Mouse (Mus musculus) lung, embryonic 14.5 days (tissue): Measurements from ENCODE around the gene Fhl3. TPM values are rescaled to one million over a fixed set of nuclear protein-coding genes. Genes with fewer than 3 reads are reported as not detected.
A peak's percentile ranks its signal among the peaks of the same experiment; 100 is the strongest.

Experiments
- ATAC-seq: fragments of 200-750 bp; cut with Nextera tagmentation; 2 replicates; pipeline ENCODE4 v1.8.0; 2017; ENCODE audit warnings: mild to moderate bottlenecking, moderate TSS enrichment, moderate library complexity; ENCODE audit not compliant: insufficient read depth
- DNase-seq: peaks from one replicate; pipeline ENCODE4 v3.0.0-alpha.2; 2015
- H3K27ac ChIP-seq: fragments of 300-500 bp; sonication (generic); 2 replicates; pipeline ENCODE4 v1.5.1; 2014; ENCODE audit warnings: low read depth, mild to moderate bottlenecking, moderate library complexity
- H3K27me3 ChIP-seq: fragments of 300-500 bp; sonication (generic); 2 replicates; pipeline ENCODE4 v1.6.1; 2014; ENCODE audit warnings: low read length, control low read depth; ENCODE audit not compliant: insufficient read depth
- H3K36me3 ChIP-seq: fragments of 300-500 bp; sonication (generic); 2 replicates; pipeline ENCODE4 v1.6.1; 2014; ENCODE audit warnings: control low read depth; ENCODE audit not compliant: insufficient read depth
- H3K4me1 ChIP-seq: fragments of 300-500 bp; sonication (generic); 2 replicates; pipeline ENCODE4 v1.6.1; 2014; ENCODE audit warnings: antibody characterized with exemption, control low read depth; ENCODE audit not compliant: insufficient read depth
- H3K4me2 ChIP-seq: fragments of 300-500 bp; sonication (generic); 2 replicates; pipeline ENCODE4 v1.6.1; 2014; ENCODE audit warnings: mild to moderate bottlenecking
- H3K4me3 ChIP-seq: fragments of 300-500 bp; sonication (generic); 2 replicates; pipeline ENCODE4 v1.5.1; 2014; ENCODE audit warnings: low read depth, low read length
- H3K9ac ChIP-seq: fragments of 300-500 bp; sonication (generic); 2 replicates; pipeline ENCODE4 v1.6.1; 2014
- H3K9me3 ChIP-seq: fragments of 300-500 bp; sonication (generic); 2 replicates; pipeline ENCODE4 v1.6.1; 2016; ENCODE audit warnings: low read depth, low read length, control low read depth
- CTCF ChIP-seq: IDR thresholded peaks from 2 replicates; pipeline ENCODE4 v1.5.1; 2016; ENCODE audit warnings: antibody characterized with exemption, low read depth
- WGBS: fragments of 180-500 bp; shearing (Covaris S2); extraction: QIAGEN DNeasy Blood & Tissue Kit; methylation state at CpG from one replicate; pipeline ENCODE4 v1.1.7; 2014; 5-methylcytosine and 5-hydroxymethylcytosine counted together
- polyA plus RNA-seq: library from polyadenylated mRNA; unstranded; fragments of >200 nt; fragmentation: Nextera tagmentation; extraction: Ambion mirVana; gene quantifications from 2 replicates; pipeline ENCODE4 v1.2.1, GENCODE M21; 2014

Fhl3 gene
- polyA plus RNA-seq, 1 experiment from 2014 or later: 13.1 TPM

DNA sequence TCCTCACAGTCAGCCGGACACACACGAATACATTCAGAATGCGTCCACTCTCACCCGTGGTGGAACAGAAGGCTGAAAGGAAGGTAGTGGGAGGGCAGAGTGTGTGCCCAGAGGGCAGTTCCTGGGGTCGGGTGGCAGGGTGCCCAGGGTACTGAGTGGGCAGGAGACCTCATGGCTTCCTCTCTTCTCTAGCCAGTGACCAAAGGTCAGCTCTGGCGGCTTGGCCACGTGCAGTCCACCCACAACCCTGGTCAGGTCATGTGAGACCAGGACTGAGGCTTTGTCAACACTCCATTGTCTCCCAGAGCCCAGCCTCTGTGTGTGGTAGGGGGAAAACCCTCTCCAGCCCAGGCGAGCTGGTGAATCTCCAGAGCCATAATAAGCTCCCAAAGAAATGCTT lies 30.3 kb upstream of the Fhl3 start:
- H3K27ac ChIP-seq: no peak overlapping the region
- no peaks in the 10 kb centered on the region; the same call in 1 of the 2 replicates for H3K4me1 ChIP-seq
- ATAC-seq (no peak), DNase-seq (no peak)
- no peak overlapping the region for H3K9ac ChIP-seq
- TF ChIP-seq CTCF: no peak
- WGBS: 72% methylated on average over 8 of the region's 8 CpGs
- H3K4me2 ChIP-seq: no peak overlapping the region
- peaks cover 18% of the 10 kb centered on the region for H3K27me3 ChIP-seq
- no peaks in the 10 kb centered on the region for H3K36me3 ChIP-seq
- no peaks in the 10 kb centered on the region for H3K9me3 ChIP-seq
- no peak overlapping the region for H3K4me3 ChIP-seq

- no peaks in the 10 kb centered on the region for H3K9me3 ChIP-seq
- H3K9ac ChIP-seq: no peak overlapping the region
- H3K27ac ChIP-seq: no peak overlapping the region
- WGBS: 18% methylated on average over 7 of the region's 7 CpGs
- no peaks in the 10 kb centered on the region; the same call in 1 of the 2 replicates for H3K4me1 ChIP-seq
- DNase-seq (no peak), ATAC-seq (no peak)
- no peaks in the 10 kb centered on the region for H3K36me3 ChIP-seq
- no peak for TF ChIP-seq CTCF
- H3K4me3 ChIP-seq: no peak overlapping the region
- no peak overlapping the region for H3K4me2 ChIP-seq
- peaks cover 18% of the 10 kb centered on the region for H3K27me3 ChIP-seq
Observed at GRCm38 (mm10) chr4:124671583-124671982, 28.9 kb upstream of the Fhl3 start.

- H3K36me3 ChIP-seq: peaks cover 10% of the 10 kb centered on the region
- peak; percentile 40 for DNase-seq
- peak overlapping the region; percentile 13; the same call in 1 of the 2 replicates for H3K9ac ChIP-seq
- WGBS: 7% methylated on average over 31 of the region's 31 CpGs
- no peaks in the 10 kb centered on the region for H3K9me3 ChIP-seq
- H3K27me3 ChIP-seq: peaks cover 18% of the 10 kb centered on the region
- H3K4me2 ChIP-seq: peak overlapping the region; percentile 47
- no peaks in the 10 kb centered on the region; the same call in 1 of the 2 replicates for H3K4me1 ChIP-seq
- H3K4me3 ChIP-seq: 0 out of 2 replicates have a peak overlapping the region, but pooled peaks have one; percentile 8
- TF ChIP-seq CTCF: 0 out of 2 replicates have a peak, but pooled peaks have one; percentile 4
- ATAC-seq: no peak
- H3K27ac ChIP-seq: no peak overlapping the region
Observed at GRCm38 (mm10) chr4:124672347-124673320, 27.9 kb upstream of the Fhl3 start.

DNA sequence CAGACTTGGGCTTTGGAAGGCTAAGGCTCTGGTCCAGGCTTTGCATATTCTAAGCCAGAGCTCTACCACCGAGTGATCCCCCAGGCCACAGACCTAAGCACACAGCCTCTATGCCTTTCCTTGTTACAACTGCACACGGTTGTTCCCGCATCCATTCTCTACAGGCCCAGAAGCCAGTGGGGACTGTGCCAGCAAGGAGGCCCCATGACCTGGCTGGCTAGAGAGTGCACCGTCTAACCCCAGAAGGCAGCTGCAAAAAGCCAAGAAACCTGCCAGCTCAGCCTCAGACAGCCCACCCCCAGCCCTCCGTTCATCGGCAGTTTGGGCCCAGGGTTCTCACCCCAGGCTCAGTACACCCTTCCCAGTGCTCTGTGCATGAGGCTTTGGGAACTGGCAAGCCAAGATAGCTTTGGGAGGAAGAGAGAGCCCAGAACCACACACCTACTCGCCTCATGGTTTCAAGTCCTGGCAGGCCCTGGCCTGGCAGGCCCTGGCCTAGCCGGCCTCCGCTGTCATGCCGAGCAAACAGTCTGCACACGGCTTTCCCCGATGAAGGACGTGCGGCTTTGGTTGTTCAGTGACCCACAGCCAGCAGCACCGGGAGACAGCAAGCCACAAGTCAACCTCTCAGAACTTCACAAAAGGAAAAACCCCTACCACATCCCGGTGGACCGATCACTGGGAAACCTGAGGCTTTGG lies 26.0 kb upstream of the Fhl3 start:
- TF ChIP-seq CTCF: no peak
- ATAC-seq (peak; percentile 14; the same call in 1 of the 2 replicates), DNase-seq (no peak)
- peaks cover 28% of the 10 kb centered on the region for H3K36me3 ChIP-seq
- H3K27ac ChIP-seq: no peak overlapping the region
- H3K27me3 ChIP-seq: peaks cover 14% of the 10 kb centered on the region
- no peak overlapping the region for H3K4me2 ChIP-seq
- 65% methylated on average over 17 of the region's 17 CpGs for WGBS
- no peaks in the 10 kb centered on the region; the same call in 1 of the 2 replicates for H3K4me1 ChIP-seq
- H3K4me3 ChIP-seq: no peak overlapping the region
- H3K9ac ChIP-seq: no peak overlapping the region; the same call in 1 of the 2 replicates
- no peaks in the 10 kb centered on the region for H3K9me3 ChIP-seq

DNA sequence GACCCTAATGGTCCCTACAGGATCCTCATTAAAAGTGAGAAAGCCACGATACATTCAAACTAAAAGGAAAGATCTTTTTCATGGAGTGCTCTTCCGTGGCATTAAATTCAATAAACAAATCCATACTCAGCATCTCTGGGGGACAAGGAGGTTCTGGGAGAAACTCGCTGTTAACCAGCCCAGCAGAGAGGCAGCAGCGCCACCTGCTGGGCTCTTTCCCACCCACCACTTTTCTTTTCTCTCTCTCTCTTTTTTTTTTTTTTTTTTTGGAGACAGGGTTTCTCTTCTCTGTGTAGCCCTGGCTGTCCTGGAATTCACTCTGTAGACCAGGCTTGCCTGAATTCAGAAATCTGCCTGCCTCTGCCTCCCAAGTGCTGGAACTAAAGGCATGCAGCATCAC lies 25.5 kb upstream of the Fhl3 start:
- 1% methylated on average over 4 of the region's 4 CpGs for WGBS
- Histone ChIP-seq H3K36me3 (peaks cover 34% of the 10 kb centered on the region), H3K4me2 (no peak overlapping the region), H3K9ac (no peak overlapping the region), H3K27me3 (peaks cover 14% of the 10 kb centered on the region), H3K4me1 (no peaks in the 10 kb centered on the region; the same call in 1 of the 2 replicates), H3K4me3 (no peak overlapping the region), H3K27ac (no peak overlapping the region), H3K9me3 (no peaks in the 10 kb centered on the region)
- ATAC-seq: 0 out of 2 replicates have a peak, but pooled peaks have one; percentile 15
- peak; percentile 92 for DNase-seq
- peak; percentile 88 for TF ChIP-seq CTCF

GRCm38 (mm10) chr4:124675958-124676357 lies 24.5 kb upstream of the Fhl3 start:
- peaks cover 43% of the 10 kb centered on the region for H3K36me3 ChIP-seq
- DNase-seq: no peak
- no peak overlapping the region for H3K4me2 ChIP-seq
- H3K27ac ChIP-seq: no peak overlapping the region
- 79% methylated on average over 6 of the region's 6 CpGs for WGBS
- no peaks in the 10 kb centered on the region; the same call in 1 of the 2 replicates for H3K4me1 ChIP-seq
- TF ChIP-seq CTCF: no peak
- H3K4me3 ChIP-seq: no peak overlapping the region
- no peak for ATAC-seq
- peaks cover 14% of the 10 kb centered on the region; the same call in 1 of the 2 replicates for H3K27me3 ChIP-seq
- H3K9ac ChIP-seq: no peak overlapping the region
- H3K9me3 ChIP-seq: no peaks in the 10 kb centered on the region
